Mouse (Mus musculus) urinary bladder, adult 2 months (tissue): Measurements from ENCODE around the gene Zbtb22. TPM values are rescaled to one million over a fixed set of nuclear protein-coding genes. Genes with fewer than 3 reads are reported as not detected.
"Not testable (repeated sequence)": the region's sequence is repeated elsewhere in the genome, so short reads cannot be mapped to it uniquely, and the experiment has no call there.

Experiments used
- DNase-seq: peaks from one replicate; pipeline ENCODE4 v3.0.0; 2022; ENCODE audit warnings: low spot score
- polyA plus RNA-seq: library from polyadenylated mRNA; depleted of rRNA; stranded (reverse); fragments of >200 nt; gene quantifications from 2 replicates; pipeline ENCODE4 v1.2.3, GENCODE M21; 2012

Zbtb22 gene
- polyA plus RNA-seq, 1 experiment = 20.1 TPM

DNA sequence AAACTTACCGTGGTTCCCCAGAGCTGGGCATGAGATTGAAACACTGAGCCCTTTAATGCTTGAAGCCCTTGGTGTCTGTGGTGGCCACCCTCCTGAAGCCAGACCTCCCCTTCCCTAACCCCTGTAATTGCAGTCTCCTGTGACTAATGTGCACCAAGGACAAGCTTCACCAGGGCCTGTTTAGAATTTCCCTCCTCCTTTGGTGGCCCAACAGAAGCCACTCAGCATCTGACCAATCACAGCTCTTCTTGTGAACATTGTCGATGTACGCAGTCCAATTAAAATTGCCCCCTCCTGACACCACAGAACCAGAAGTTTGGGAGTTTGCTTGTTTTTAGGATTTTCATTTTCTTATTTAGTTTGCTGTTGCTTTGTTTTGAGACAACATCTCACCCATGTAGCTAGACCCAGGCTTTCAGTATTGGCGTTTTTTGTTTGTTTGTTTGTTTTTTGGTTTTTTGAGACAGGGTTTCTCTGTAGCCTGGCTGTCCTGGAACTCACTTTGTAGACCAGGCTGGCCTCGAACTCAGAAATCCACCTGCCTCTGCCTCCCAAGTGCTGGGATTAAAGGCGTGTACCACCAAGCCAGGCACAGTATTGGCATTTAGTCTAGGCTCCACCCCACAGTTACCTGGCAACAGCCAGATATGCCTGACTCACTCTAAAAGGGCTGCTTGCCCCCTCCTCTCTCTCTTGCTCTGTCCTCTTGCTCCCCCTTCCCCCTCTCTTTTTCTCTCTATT, 11.6 kb upstream of the Zbtb22 start:
- not testable (repeated sequence) for DNase-seq

DNA sequence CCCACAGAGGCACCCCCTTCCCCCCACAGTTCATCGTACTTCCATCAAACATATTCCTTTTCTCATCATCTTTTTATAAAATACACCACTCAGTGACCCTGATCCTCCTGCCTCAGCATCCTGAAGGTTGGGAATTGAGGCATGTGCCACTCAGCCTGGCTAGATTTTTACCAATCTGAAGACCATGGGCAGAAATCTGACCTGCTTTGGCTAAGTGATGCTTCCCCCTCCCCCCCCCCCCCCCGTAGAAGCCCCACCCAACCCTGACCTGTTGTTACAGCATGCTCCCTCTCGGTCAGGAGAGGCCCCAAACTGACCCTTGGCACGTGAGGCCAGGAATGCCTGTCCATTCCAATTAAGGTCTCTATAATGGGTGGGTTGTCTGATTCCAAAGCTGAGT, 10.9 kb upstream of the Zbtb22 start, which contains the start of gene Platr17:
Gene Platr17, plus strand, starts transcription at position 301 of the 400 bp plus-strand sequence.
- DNase-seq = not testable (repeated sequence)

DNA sequence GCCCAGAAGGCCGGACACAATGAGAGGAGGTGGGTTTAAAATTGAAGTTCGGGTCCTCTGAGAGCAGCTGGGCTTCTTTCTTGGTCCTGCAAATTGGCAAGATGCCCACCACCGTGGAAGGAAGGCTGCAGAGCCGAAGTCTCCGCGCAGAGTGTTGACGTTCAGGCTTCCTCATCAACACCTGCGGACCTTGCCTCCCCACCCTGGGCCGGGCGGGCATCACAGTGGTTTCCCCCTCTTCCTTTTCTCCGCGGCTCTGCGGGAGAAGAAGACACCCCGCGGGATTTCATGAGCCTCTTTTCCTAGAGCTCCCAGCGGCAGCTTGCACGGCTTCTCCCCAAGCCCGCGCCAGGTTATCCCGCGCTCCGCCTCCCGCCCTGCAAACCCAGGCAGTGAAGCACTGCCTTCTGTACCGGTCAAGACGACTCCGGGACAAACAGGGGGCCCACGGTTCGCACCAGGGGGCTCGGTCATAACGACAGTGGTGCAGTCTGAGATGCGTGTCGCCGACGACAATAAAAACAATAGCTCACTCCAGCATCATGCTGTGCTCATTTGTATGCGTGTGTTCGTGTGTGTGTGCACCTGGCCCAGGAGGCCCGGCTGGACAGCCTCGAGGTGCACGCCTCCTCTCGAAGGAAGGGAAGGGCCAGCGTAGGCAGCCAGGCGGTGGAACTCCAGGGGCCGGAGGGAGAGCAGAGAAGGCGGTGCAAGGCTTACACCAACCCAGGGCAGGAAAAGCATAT, 7.2 kb upstream of the Zbtb22 start:
- peak; percentile 57 for DNase-seq

DNA sequence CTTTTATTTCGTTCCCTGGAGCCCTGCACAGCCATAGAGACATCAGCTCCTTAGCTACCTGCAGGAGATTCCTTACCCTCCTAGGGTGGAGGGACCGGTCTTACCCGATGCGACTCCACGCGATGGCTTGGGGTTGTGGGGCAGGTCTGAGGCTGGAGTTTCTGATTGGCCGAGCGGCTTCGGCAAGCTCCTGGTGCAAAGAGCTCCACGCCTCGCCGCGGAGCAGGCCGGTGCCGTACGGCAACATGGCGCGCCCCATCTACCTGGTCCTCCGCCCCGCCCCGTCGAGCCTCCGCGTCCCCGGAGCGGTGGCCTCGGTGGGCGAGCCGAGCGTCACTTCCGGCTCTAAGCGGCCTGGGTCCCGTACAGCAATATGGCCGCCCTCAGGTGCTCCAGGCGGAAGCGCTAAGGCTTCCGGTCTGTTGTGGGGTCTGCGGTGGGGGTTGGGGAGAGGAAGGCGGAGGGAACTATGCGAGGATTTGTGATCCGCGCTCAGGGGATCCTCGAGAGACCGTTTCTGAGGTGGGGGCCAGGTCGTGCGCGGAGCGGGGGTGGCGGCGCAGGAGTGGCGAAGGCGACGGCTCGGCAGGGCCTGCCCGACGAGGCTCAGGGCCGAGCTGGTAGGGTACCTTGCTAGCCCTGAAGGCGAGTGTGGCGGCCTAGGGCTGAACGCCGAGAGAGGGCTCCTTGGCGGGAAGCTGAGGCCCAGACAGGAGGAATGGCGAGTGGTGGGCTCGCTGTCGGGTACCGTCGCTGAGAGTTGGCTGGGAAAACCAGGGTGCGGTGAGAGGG, 6.4 kb upstream of the Zbtb22 start, which contains the start of gene Daxx:
Gene Daxx, plus strand, starts transcription at position 338 of the 792 bp plus-strand sequence.
- DNase-seq = peak; percentile 99

DNA sequence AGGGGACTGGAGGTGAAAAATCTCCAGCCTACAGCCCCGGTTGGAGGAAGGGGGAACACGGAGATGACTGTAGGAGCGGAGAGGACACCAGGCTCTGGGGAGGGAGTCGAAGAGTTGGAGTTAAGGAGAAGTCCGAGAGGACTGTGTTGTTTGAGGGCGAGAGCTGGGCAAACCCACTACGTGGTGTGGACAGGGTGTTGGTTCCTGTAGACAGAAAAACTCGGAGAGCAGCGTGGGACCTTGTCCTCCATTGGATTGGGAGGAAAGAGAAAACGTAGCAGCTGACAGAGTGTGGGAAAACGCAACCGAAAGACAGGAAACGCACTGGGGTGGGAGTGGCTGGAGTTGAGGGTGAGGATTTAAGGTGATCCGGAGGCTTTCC, 5.8 kb upstream of the Zbtb22 start:
- no peak for DNase-seq

DNA sequence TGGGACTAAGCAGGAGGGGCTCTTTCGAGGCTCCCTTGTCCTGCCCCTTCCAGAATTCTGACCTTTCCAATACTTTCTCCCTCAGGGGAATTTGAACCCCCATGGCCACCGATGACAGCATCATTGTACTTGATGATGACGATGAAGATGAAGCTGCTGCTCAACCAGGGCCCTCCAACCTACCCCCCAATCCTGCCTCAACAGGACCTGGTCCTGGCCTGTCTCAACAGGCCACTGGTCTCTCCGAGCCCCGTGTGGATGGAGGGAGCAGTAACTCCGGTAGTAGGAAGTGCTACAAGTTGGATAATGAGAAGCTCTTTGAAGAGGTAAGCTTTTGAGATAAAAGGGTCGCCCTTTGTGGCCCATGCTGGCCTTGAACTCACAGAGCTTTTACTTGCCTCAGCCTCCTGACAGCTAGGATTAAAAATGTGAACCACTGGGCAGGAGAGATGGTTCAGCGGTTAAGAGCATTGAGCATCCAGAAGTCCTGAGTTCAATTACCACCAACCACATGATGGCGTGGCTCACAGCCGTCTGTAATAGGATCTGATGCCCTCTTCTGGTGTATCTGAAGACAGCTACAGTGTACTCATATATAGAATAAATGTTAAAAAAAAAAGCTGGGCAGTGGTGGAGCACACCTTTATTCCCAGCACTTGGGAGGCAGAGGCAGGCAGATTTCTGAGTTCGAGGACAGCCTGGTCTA, 5.2 kb upstream of the Zbtb22 start:
- no peak for DNase-seq

DNA sequence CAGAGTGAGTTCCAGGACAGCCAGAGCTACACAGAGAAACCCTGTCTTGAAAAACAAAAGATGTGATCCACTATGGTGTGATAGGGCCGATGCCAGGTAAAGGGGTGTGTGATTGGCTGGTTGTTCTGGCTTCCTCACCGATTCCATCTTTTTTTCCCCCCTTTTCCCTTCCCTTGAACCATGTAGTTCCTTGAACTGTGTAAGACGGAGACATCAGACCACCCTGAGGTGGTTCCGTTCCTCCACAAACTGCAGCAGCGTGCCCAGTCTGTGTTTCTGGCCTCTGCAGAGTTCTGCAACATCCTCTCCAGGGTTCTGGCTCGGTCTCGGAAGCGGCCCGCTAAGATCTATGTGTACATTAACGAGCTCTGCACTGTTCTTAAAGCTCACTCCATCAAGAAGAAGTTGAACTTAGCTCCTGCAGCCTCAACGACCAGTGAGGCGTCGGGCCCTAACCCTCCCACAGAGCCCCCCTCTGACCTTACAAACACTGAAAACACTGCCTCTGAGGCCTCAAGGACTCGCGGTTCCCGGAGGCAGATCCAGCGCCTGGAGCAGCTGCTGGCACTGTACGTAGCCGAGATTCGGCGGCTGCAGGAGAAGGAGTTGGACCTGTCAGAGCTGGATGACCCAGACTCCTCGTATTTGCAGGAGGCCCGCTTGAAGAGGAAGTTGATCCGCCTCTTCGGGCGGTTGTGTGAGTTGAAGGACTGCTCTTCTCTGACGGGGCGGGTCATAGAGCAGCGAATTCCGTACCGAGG, 4.5 kb upstream of the Zbtb22 start:
- DNase-seq = no peak

DNA sequence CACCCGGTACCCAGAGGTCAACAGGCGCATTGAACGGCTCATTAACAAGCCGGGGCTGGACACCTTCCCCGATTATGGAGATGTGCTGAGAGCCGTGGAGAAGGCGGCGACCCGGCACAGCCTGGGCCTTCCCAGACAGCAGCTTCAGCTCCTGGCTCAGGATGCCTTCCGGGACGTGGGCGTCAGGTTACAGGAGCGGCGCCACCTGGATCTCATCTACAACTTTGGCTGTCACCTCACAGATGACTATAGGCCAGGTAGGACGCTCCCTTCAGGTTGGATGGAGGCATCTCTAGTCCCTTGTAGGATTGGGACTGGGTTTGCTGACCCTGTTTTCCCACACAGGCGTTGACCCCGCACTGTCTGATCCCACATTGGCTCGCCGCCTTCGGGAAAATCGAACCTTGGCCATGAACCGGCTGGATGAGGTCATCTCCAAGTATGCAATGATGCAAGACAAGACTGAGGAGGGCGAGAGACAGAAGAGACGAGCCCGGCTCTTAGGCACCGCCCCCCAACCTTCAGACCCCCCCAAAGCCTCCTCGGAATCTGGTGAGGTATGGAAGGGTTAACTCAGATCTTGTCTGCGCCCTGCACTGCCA, 3.8 kb upstream of the Zbtb22 start:
- DNase-seq = no peak

DNA sequence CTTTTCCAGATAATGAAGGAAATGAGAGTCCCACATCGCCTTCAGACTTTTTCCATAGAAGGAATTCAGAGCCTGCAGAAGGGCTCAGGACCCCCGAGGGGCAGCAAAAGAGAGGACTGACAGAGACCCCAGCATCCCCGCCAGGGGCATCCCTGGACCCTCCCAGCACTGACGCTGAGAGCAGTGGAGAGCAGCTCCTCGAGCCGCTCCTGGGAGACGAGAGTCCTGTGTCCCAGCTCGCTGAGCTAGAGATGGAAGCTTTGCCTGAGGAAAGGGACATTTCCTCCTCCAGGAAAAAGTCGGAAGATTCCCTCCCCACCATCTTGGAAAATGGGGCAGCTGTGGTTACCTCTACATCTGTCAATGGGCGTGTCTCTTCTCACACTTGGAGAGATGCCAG, 2.4 kb upstream of the Zbtb22 start:
- DNase-seq = no peak

DNA sequence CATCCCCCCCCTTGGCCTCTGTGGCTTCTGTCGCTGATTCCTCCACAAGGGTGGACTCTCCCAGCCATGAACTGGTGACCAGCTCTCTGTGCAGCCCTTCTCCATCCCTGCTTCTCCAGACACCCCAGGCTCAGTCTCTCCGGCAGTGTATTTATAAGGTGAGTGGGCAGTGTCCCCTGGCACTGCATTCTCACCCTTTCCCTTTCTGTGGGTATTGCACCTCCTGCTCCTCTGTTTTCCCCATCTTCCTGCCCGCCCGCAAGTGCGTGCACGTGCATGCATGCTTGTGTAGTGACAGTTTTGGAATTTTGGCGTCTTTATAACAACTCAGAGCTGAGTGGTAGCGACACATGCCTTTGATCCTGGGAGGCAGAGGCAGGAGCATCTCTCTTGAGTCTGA, 1.8 kb upstream of the Zbtb22 start:
- no peak for DNase-seq

DNA sequence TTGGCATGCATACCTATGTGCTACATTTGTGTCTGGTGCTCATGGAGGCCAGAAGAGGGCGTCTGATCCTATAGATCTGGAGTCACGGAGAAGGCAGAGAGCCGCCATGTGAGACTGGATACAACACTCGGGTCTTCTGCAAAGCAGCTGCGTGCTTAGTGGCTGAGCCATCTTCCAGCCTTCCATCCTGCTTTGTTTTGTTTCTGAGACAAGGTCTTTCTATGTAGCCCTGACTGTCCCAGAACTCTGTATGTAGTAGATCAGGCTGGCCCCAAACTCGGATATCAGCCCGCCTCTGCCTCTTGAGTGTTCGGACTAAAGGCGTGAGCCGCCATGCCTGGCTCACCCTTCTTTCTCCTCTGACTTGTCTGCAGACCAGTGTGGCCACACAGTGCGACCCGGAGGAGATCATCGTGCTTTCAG, 724 bp upstream of the Zbtb22 start:
- no peak for DNase-seq

DNA sequence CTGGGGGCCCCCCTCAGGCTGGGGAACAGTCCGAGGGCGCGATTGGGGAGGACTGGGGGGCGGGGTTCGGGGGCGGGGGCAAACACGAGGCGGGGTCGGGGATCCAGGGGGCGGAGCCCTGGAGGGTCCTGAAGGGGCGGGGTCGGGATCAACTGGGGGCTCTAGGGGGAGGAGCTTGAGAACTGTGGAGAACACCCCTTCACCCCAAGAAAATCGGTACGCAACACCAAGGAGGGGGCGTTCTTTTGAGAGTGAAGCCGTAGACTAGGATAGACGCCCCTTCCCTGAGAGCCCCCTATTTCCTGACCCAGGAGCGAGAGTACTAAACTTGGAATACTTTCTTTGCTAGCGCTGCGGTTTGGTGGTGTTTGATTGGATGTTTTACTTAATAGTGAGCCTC, 590 bp downstream of the Zbtb22 start:
- no peak for DNase-seq

DNA sequence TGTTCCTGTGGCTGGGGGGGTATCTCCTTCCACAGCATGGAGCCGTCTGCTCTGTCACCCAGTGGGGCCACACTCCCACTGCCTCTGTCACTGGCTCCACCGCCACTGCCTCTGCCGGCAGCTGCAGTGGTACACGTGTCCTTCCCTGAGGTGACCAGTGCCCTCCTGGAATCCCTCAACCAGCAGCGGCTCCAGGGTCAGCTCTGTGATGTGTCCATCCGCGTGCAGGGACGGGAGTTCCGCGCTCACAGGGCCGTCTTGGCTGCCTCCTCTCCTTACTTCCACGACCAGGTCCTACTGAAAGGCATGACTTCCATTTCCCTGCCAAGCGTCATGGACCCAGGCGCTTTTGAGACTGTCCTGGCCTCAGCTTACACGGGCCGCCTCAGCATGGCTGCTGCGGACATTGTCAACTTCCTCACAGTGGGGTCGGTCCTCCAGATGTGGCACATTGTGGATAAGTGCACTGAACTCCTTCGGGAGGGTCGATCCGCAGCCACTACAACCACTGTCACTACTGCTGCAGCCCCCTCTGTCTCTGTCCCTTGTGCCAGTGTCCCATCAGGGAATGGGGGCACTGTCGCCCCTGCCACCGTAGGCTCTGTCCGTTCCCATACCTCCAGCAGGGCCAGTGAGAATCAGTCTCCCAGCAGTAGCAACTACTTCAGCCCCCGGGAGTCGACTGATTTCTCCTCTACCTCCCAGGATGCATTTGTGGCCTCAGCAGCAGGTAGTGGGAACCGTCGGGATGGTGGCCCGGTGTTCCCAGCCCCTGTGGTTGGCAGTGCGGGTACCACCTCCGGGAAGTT, 1.3 kb downstream of the Zbtb22 start:
- peak; percentile 27 for DNase-seq

DNA sequence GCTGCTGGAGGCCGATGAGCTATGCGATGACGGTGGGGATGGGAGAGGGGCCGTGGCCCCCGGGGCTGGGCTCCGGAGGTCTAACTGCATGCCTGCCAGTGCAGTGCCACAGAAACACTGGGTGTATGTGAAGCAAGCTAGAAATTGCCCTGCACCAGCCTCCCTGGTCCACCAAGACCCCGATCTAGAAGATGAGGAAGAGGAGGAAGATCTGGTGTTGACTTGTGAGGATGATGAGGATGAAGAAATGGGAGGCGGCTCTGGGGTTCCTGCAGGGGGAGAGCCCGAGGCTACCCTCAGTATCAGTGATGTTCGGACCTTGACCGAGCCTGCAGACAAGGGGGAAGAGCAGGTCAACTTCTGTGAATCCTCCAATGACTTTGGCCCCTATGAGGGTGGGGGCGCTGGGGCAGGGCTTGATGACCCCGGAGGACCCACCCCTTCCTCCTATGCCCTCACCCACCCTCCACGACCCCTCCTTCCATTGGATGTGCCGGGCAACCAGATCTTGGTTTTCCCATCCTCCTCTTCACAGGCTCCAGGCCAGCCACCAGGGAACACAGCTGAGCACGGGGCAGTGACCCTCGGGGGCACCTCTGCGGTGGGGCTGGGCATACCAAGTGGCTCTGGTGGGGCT, 2.1 kb downstream of the Zbtb22 start:
- DNase-seq = peak; percentile 24

DNA sequence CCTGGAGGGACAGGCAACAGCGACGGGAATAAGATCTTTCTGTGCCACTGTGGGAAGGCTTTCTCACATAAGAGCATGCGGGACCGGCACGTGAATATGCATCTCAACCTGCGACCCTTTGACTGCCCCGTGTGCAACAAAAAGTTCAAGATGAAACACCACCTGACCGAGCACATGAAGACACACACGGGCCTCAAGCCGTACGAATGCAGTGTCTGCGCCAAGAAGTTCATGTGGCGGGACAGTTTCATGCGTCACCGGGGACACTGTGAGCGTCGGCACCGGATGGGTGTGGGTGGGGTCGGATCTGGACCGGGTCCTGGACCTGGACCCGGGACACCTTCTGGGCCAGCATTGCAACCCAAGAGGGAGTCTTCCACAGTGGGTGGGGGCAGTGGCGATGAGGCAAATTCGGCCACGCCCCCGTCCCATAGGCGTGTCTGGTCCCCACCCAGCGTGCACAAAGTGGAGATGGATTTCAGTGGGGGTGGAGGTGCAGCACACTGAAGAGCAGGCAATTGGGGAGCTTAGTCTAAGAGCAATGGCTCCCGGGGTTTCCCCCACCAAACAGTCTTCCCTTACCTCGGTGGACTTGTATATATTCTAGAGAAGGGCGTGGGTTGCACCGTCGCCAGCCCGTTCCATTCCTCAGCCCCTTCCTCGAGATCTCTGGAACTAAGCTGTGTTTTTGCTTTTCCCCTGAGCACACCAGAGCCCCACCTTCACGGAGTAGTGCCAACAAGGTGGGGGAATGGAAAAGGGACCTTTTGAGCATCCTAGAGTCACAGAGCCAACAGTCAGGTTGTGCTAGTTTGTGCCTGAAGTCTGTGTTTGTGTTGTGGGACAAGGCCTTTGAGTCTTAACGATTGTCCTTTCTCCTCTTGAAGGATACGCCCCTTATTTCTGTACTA, 2.8 kb downstream of the Zbtb22 start:
- DNase-seq = peak; percentile 25

DNA sequence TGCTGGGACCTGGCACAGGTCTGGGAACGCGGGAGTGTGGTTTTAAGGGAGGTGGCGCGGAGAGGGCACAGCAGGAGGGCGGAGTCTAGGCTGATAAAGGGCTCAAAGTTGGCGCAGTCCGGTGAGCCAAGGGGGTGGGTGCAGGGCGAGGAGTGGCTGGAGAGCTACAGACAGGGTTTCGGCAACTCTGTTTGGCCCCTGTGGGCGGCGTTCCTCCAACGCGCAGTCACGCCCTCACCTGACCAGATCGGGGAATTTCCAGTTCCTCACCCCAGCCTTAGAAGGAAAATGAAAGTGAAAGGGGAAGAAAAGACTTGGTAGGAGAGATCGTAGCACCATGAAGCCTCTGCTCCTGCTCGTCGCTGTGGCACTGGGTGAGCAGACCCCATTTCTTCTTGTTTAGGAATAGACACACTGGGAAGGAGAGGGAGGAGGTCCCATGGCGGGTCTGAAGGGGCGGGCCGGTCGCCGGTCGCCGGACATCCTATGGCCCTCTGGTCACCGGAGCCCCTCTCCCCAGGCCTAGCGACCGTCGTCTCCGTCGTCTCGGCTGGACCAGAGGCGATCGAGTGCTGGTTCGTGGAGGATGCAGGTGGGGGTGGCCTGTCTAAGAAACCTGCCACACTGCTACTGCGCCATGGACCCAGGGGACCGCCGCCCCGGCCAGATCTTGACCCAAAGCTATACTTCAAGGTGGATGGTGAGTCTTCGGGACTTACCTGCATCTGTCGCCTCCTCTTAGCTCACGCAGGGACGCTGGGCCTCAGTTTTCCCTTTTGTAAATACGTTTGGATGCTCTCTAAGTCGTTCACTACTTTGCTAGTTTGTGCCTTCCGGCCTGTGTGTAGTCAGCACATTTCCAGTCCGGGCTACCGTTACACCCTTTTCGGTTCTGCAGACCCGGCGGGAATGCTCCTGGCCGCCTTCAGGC, 3.9 kb downstream of the Zbtb22 start:
- peak; percentile 67 for DNase-seq
